Mouse (Mus musculus) embryonic stem cell, embryonic (primary cell): ENCODE data around the gene Dnase1l3.

Source experiments
- CTCF ChIA-PET, 4 experiments: fragments of 300-600 bp in 2 of 4; fragments of 350-600 bp in 2 of 4; sonication (Branson Sonifier 250); formaldehyde crosslinking; loops; one replicate each; lab custom pipeline; 2022; ENCODE audit warnings: inconsistent platforms in 2 of 4; lab: Charles Lee
- POLR2A ChIA-PET, 4 experiments: fragments of 300-600 bp in 2 of 4; fragments of 350-600 bp in 2 of 4; sonication (Branson Sonifier 250); formaldehyde crosslinking; loops; one replicate each; lab custom pipeline; 2022; ENCODE audit warnings: antibody characterized with exemption in 4 of 4, inconsistent platforms in 1 of 4; lab: Charles Lee

Dnase1l3 gene

GRCm38 (mm10) chr14:8002432-8003092 is 8.2 kb upstream of the Dnase1l3 start, which contains the start of gene Abhd6:
TSS of gene Abhd6 (plus strand) at chr14:8002902.
- CTCF ChIA-PET = interaction anchor here (0.5 to 1.5 kb wide), 9 partner anchors 9 to 344 kb away, joined by 3 to 9 read pairs (median 6); partner anchors contain the start of genes Dnase1l3 (in 1 of the 4) and Kctd6 (in 1 of the 4)
- POLR2A ChIA-PET = interaction anchor here in 3 of 4 experiments (0.6 to 2.3 kb wide), 11 partner anchors 14 to 211 kb away, joined by 3 to 10 read pairs (median 4); partner anchors contain the start of genes Kctd6 (in 2 of the 3) and Flnb (in 1 of the 3)

DNA sequence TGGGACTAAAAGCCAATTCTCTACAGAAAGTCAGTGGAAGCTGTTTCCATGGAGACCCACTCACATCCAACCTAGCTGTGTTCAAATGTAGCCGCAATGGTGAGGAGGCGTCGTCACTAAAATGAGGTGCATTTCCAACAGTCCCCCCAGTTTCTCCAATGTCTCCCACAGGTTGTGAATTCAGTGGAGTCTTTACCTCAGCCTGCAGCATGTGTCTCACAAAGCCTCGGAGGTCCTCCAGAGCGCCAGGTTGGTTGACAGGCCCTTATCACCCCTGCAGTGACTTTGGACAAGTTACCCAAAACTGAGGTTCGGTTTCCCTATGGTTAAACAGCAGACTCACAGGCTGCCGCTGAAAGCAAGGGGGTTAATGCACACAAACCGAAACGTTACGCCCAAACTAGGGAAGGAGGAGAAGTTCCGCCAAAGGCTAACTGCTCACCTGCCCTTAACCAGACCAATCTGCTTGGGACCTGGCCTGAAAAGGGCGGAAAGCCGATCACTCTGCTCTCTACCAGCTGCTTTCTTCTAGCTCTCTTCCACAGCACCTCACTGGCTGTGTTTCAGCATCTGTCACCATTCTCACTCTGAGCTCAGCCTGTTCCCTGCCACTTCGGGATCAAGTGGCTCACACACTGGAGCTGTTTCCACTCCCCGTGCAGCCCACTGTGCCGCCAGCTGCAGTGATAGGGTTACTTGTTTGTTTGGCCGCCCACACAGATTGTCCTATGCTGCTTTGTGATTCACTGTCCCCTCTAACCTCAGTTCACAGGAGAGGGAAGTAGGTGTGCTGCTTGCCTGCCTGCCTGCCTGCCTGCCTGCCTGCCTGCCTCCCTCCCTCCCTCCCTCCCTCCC is 6.7 kb upstream of the Dnase1l3 start:
- CTCF ChIA-PET = interaction anchor here in 3 of 4 experiments (0.5 to 1.5 kb wide), 11 partner anchors 9 to 235 kb away, joined by 3 to 11 read pairs (median 3); no protein-coding TSS in a partner anchor
- POLR2A ChIA-PET = interaction anchor here in 2 of 4 experiments (0.6 to 2.3 kb wide), 11 partner anchors 9 to 414 kb away, joined by 3 to 10 read pairs (median 3); no protein-coding TSS in a partner anchor

DNA sequence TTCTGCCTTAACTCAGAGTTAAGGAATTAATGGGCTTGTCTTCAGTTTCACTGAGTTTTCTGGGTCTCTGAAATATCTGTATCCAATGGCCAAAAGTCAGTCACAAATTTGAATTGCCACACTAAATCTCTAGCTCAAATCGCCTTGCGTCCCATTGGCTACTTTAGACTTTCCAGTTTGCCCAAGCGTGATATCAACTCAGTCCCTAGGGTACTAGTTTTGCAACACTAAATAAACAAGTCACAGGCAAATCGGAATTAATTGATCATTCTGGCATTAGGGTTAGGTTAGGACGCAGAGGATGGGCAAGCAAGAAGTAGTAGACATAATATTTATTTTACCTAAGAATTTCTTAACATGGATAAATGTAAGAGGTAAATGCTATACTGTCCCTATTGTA is 5.9 kb upstream of the Dnase1l3 start:
- ChIA-PET CTCF (interaction anchor here in 3 of 4 experiments (0.5 to 1.4 kb wide), 5 partner anchors 36 to 92 kb away, joined by 3 to 5 read pairs (median 3); no protein-coding TSS in a partner anchor), POLR2A (interaction anchor here in 1 of 4 experiments (1.4 to 1.6 kb wide), 2 partner anchors 10 to 56 kb away, joined by 3 read pairs; no protein-coding TSS in a partner anchor)

- POLR2A ChIA-PET = interaction anchor here in 1 of 4 experiments (1.5 to 1.6 kb wide), 2 partner anchors 55 kb away, joined by 3 to 8 read pairs; no protein-coding TSS in a partner anchor
- CTCF ChIA-PET = no interaction called here
These were observed 5.1 kb upstream of the Dnase1l3 start for GRCm38 (mm10) chr14:7999435-7999834.

DNA sequence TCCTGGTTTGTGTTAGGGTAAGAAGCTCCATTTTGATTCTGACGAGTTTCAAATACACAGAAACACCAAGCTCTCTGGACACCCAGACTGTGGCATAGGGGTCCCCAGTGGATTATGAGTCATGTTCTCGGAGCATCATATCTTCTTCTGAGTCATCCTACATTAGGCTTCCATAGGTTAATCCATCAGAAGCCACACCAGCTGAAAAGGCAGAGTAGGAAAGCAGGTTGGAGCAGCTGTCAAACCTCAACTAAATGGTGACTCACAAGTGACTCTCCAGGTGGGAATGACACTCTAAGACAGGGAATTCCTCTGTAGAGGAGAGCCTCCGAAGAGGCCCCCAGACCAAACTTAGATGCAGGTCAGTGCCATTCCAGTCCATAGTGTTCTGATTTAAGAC is 4.7 kb upstream of the Dnase1l3 start:
- ChIA-PET POLR2A (interaction anchor here in 1 of 4 experiments (1.5 to 1.6 kb wide), 2 partner anchors 55 to 56 kb away, joined by 3 to 8 read pairs; no protein-coding TSS in a partner anchor), CTCF (interaction anchor here in 1 of 4 experiments (0.7 kb wide), 1 partner anchor 196 kb away, joined by 6 read pairs; no protein-coding TSS in a partner anchor)

DNA sequence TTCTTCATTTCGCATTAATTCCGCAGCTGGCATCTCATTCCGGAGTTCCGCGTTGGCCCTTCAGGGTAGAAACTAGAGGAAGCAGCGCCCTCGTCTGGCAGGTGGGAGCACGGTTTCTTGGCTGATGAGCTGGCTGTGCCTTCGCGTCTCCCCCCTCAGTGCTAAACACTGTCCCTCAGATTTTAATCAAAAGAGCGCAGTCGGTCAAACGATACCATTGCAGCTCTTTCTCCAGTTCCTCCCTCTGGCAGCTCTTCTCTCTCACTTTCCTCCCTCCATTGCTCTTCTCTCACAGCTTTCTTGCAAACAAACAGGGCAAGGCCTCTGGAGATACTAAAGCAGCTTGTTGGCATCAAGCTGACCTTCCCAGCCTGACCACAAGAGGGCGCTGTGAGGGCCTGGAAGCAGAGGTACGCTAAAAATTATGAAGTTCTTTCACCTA is 2.9 kb upstream of the Dnase1l3 start:
- POLR2A ChIA-PET = interaction anchor here in 3 of 4 experiments (0.6 to 1.4 kb wide), 24 partner anchors 14 to 1678 kb away, joined by 3 to 12 read pairs (median 3); partner anchors contain the start of genes Flnb (in 2 of the 3) and Kctd6 (in 1 of the 3)
- CTCF ChIA-PET = interaction anchor here (0.5 to 1.6 kb wide), 140 partner anchors 8 to 462 kb away, joined by 3 to 34 read pairs (median 4); partner anchors contain the start of genes Flnb (in 4 of the 4), Gm45521 (in 2 of the 4), Kctd6 (in 2 of the 4) and Gm26661 (in 1 of the 4)

GRCm38 (mm10) chr14:7992158-7992557 is 2.2 kb downstream of the Dnase1l3 start:
- ChIA-PET POLR2A (interaction anchor here in 1 of 4 experiments (0.6 to 0.8 kb wide), 2 partner anchors 17 to 110 kb away, joined by 3 read pairs; no protein-coding TSS in a partner anchor), CTCF (interaction anchor here (0.6 to 1.3 kb wide), 4 partner anchors 9 to 32 kb away, joined by 3 to 4 read pairs (median 4); no protein-coding TSS in a partner anchor)

GRCm38 (mm10) chr14:7991108-7991776 is 3.1 kb downstream of the Dnase1l3 start:
- POLR2A ChIA-PET = interaction anchor here in 2 of 4 experiments (0.8 to 1.7 kb wide), 2 partner anchors 16 to 36 kb away, joined by 3 read pairs; no protein-coding TSS in a partner anchor
- CTCF ChIA-PET = interaction anchor here in 3 of 4 experiments (0.6 to 1.3 kb wide), 4 partner anchors 10 to 217 kb away, joined by 3 to 4 read pairs (median 4); no protein-coding TSS in a partner anchor

DNA sequence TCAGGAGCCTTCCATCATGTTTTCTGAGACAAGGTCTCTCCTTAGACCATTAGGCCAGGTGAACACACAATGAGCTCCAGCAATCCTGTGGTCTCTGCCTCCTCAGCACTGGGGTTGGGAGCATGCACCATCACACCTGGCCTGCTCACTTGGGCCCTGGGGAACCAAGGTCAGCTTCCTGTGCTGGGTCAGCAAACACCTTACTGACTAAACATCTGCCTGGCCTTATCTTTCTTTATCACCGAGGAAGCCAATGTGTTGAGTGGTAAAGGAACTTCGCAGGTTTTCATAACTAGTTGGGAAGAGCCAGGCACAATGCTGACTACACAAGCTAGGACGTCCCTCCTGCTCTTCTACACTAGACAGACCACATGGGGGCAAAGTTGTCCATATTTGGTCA is 4.4 kb downstream of the Dnase1l3 start:
- POLR2A ChIA-PET = interaction anchor here in 2 of 4 experiments (1.2 to 1.7 kb wide), 2 partner anchors 25 to 35 kb away, joined by 3 read pairs; no protein-coding TSS in a partner anchor
- CTCF ChIA-PET = no interaction called here

DNA sequence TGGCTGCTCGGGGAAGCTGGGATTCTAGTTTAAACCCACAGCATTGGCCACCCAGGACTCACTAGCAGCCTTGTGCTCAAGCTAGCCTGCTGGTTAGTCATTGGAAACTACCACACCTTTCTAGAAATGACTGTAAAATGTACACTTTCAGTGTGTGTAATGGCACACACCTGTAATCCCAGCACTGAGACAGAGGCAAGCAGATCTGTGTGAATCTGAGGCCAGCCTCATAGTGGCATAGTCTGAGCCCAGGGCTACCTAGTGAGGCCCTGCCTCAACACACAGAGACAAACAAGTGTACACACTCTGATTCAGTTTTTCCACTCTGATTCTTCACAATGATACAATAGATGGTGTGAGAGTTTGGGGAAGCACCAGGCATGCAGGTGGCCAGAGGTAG is 5.0 kb downstream of the Dnase1l3 start:
- ChIA-PET POLR2A (interaction anchor here in 1 of 4 experiments (1.2 kb wide), 1 partner anchor 25 kb away, joined by 3 read pairs; no protein-coding TSS in a partner anchor), CTCF (interaction anchor here in 1 of 4 experiments (2.0 kb wide), 1 partner anchor 8 kb away, joined by 6 read pairs; no protein-coding TSS in a partner anchor)

- POLR2A ChIA-PET = interaction anchor here in 1 of 4 experiments (1.0 to 1.8 kb wide), 3 partner anchors 14 to 20 kb away, joined by 4 to 7 read pairs (median 5); no protein-coding TSS in a partner anchor
These were observed 7.5 kb downstream of the Dnase1l3 start for GRCm38 (mm10) chr14:7986913-7987312.

DNA sequence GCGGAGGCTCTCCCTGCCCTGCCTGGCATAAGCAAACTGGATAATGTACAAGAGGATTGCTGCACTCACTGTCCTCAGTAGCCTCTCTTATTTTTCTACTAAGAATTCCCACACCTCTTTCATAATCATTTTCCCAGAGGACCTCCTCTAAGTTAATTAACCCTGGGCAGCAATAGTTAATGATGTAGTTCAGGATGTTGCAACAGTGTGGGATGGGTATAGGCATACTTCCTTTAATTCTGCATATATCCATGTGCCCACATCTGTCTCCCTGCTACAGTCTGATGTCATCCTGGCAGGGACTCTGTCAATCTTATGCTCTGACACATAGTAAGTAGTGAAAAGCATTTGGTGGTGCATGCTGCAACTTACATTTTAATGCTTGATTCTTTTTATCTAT is 13.1 kb downstream of the Dnase1l3 start:
- POLR2A ChIA-PET = no interaction called here
- CTCF ChIA-PET = no interaction called here

More at GRCm38 (mm10) chr14:7986913-7987312, 7.5 kb downstream of the Dnase1l3 start:
- CTCF ChIA-PET = interaction anchor here in 2 of 4 experiments (0.9 to 2.0 kb wide), 3 partner anchors 10 to 27 kb away, joined by 4 to 9 read pairs (median 4); no protein-coding TSS in a partner anchor

DNA sequence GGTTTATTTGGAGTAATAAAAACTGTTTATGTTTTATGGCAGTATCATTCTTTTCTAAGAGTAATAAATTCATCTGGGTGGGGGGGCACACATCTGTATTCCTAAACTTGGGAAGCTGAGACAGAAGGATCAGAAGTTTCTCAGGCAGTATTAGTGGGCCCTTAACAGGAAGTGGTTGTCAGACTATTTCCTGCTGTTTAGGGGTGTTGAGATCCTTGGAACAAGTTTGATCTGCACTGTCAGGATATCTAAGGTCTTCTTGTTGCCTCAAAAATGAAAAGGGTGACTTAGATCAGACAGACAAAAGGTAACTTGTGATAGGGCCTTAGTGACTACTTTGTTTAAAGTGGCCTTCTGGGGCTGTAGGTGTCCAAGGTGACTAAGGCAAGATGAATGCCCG is 16.2 kb downstream of the Dnase1l3 start:
- CTCF ChIA-PET = no interaction called here
- POLR2A ChIA-PET = interaction anchor here in 1 of 4 experiments (1.2 kb wide), 1 partner anchor 17 kb away, joined by 3 read pairs; the partner anchor contains the start of gene Dnase1l3

DNA sequence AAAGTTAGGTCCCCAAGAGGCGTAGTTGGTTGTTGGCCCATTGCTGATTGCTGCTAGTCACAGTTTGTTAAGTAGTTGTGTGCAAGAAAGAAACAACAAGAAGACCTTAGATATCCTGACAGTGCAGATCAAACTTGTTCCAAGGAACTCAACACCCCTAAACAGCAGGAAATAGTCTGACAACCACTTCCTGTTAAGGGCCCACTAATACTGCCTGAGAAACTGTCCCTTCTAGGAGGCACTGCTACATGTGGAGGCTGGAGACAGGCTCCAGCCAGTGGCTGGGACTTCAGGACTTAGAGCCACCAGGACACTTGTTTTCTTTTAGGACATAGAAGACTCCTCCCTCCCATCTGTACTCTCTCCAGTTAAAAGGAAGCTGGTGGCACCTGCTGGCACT is 16.9 kb downstream of the Dnase1l3 start:
- ChIA-PET POLR2A (interaction anchor here in 1 of 4 experiments (1.2 kb wide), 1 partner anchor 17 kb away, joined by 3 read pairs; the partner anchor contains the start of gene Dnase1l3), CTCF (interaction anchor here in 1 of 4 experiments (1.3 kb wide), 1 partner anchor 20 kb away, joined by 4 read pairs; no protein-coding TSS in a partner anchor)

GRCm38 (mm10) chr14:7975177-7975576 is 19.2 kb downstream of the Dnase1l3 start:
- CTCF ChIA-PET = interaction anchor here in 3 of 4 experiments (0.7 to 1.5 kb wide), 3 partner anchors 11 to 37 kb away, joined by 3 to 4 read pairs (median 4); no protein-coding TSS in a partner anchor
- POLR2A ChIA-PET = interaction anchor here in 1 of 4 experiments (0.6 kb wide), 1 partner anchor 17 kb away, joined by 3 read pairs; no protein-coding TSS in a partner anchor

DNA sequence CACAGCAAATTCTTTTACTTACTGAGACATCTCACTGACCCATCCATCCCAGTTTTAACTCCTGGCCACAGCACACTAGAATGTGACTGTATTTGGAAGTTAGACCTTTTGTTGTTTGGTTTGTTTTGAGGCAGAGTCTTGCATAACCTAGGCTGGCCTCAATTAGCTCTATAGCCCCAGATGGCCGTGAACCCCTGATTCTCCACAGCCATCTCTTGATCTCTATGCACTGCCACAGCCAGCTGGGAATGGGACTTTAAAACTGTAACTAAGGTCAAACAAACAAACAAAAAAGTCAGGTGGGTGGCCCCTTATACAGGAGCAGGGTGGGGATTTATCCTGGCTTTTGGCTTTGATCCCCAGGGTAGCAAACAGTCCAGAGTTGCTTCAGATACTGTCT is 19.7 kb downstream of the Dnase1l3 start:
- ChIA-PET POLR2A (no interaction called here), CTCF (interaction anchor here in 2 of 4 experiments (0.8 to 1.5 kb wide), 2 partner anchors 10 to 23 kb away, joined by 3 read pairs; no protein-coding TSS in a partner anchor)
